Mouse (Mus musculus): ENCODE data around the gene Tgfbrap1.

Gene Tgfbrap1

DNA sequence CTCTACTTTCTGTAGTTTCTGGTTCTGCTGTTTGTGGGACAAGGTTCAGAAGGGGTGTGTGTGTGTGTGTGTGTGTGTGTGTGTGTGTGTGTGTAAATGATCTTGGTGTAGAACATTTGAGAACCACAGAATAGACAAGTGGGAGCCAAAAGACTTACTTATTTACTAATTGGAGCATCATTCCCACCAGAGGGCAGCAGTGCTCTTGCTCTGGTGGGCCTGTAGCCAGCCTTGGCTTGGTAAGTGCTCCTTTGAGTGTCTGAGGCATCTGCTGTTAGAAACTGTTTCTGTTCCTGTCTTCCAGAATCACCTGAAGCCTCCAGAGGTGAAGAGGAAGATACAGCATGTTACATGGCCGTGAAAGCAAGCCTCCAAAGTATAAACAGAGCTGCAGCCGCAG, 14.4 kb upstream of the Tgfbrap1 start:
- peak; percentile 32 to 64 for DNase-seq (ENCODE audit: low spot score in 2 of 2)

- DNase-seq (ENCODE audit: low spot score in 2 of 2): peak; percentile 54 to 87
Measured at GRCm38 (mm10) chr1:43110556-43110955, 12.1 kb upstream of the Tgfbrap1 start.

DNA sequence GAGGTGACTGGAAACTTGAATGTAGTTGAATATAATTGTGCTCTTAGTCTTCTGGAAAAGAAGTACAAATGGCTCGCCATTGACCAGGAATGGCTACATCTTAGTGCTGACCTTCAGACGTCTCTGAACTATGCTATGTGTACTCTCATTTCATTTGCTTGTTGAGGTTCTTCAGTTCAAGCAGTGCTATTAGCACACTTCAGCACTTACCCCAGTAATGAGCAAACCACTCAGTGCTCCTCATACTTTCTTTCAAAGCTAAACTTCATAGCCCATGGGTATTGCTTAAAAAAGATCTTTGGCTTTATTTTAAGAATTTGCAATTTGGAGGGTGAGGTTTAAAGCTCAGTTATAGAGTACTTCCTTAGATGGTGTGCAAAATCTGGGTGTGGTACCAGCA, 10.3 kb upstream of the Tgfbrap1 start:
- DNase-seq (ENCODE audit: low spot score in 2 of 2): no peak

GRCm38 (mm10) chr1:43094206-43094605, 4.2 kb downstream of the Tgfbrap1 start:
- peak in 1 of 2 experiments; percentile 48 for DNase-seq (ENCODE audit: low spot score in 2 of 2)

DNA sequence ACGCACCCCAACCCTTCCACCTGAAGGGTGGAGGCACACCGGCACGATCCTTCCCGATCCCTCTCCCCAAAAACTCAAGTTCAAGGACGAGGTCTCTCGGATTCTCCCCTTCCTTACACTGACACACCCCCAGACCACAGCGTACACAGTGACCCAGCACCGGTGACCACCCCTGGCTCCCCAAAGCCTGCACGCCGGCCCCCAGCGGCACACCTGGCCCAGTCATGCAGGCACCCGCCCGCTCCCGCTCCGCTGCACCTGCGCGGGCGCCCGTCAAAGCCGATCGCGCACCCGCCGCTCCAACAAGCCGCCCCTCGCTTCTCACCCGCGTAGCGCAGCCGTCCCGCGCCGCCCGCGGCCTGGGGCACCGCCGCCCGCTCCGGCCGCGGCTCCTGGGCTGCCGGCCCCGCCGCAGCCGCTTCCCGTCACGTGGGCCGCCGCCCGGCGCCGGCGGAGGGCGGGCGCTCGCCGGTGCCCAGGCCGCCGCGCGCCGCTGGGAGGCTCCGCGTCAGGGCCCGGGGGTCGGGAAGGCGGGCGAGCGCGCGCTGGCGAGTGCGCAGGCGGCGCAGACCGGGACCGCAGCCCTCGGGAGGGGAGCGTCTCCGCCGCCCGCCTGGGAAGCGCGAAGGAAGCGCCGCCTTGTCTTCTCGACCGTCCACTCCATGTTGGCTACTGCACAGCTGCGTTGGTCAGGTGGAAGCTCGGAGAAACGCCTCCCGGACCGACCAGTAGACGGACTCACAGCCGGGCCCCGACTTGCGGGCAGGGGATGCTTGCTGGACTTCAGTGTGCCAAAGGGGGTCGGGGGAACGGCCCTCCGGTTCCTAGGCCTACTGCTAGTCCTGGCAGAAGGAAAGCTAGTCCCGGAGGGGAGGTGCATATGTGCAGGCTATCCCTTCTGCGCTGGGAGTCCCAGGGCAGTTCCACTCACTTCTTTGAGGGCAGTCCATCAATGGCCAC, 6.1 kb downstream of the Tgfbrap1 start:
- peak; percentile 49 to 82 for DNase-seq (ENCODE audit: low spot score in 2 of 2)

GRCm38 (mm10) chr1:43091306-43092055, 7.0 kb downstream of the Tgfbrap1 start:
- DNase-seq (ENCODE audit: low spot score in 2 of 2): no peak

GRCm38 (mm10) chr1:43090418-43090817, 8.0 kb downstream of the Tgfbrap1 start:
- DNase-seq (ENCODE audit: low spot score in 2 of 2): peak in 1 of 2 experiments; percentile 40

GRCm38 (mm10) chr1:43082946-43083345, 15.5 kb downstream of the Tgfbrap1 start:
- DNase-seq (ENCODE audit: low spot score in 2 of 2): no peak

GRCm38 (mm10) chr1:43078124-43078523, 20.3 kb downstream of the Tgfbrap1 start:
- DNase-seq (ENCODE audit: low spot score in 2 of 2): no peak

- no peak for DNase-seq (ENCODE audit: low spot score in 2 of 2)
Measured at GRCm38 (mm10) chr1:43074791-43075190, 23.6 kb downstream of the Tgfbrap1 start.

DNA sequence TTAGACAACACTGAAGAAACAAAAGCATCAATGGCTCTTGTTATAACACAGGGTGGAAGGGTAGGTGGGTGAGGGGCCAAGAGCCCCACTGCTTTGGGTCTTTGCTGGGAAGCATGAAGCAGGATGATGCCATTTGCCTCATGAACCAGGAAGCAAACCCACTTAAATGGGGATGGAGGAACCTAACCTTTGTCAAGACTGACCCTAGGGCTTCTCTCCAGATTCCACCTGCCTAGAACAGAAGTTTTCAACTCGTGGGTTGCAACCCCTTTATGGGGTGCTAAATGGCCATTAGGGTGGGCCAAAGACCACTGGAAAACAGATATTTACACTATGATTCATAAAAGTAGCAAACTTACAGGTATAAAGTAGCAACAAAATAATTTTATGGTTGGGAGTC, 25.9 kb downstream of the Tgfbrap1 start:
- no peak for DNase-seq (ENCODE audit: low spot score in 2 of 2)

DNA sequence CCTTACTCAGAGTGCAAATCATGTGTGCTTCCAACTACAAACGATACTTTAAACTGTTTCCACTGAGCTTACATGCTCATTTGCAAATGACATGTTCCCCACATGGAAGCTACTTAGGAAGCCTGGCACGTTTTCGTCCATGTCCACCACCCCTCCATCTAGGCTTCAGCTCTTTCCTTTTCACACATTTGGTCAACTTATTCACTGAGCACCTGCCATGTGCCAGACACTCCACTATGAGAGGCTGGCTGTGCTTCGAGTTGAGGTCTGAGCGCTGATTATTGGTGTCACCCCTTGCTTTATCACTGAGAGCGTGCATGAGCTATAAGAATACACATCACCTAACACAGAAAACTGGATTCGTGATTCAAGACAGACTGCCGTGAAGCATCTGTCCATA, 26.4 kb downstream of the Tgfbrap1 start:
- DNase-seq (ENCODE audit: low spot score in 2 of 2): no peak

GRCm38 (mm10) chr1:43070726-43071125, 27.7 kb downstream of the Tgfbrap1 start:
- DNase-seq (ENCODE audit: low spot score in 2 of 2): no peak

DNA sequence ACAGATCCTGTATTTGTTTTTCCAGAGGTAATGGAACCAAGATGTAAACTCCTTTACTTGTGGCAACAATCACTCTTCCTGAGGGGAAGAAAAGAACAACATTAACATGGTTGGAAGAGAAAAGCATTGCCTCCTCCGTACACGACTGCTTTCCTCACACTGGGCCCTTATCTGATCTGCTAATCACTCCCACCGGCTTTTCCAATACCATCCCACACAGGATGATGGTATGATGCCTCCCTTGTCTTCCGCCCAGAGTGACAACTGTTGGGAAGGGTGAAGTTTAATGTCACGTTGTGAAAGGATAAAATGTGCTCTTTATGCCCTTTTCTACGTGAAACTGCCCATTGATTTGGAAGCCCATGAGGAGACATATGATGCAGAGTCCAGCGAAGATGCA, 30.9 kb downstream of the Tgfbrap1 start:
- no peak for DNase-seq (ENCODE audit: low spot score in 2 of 2)

DNA sequence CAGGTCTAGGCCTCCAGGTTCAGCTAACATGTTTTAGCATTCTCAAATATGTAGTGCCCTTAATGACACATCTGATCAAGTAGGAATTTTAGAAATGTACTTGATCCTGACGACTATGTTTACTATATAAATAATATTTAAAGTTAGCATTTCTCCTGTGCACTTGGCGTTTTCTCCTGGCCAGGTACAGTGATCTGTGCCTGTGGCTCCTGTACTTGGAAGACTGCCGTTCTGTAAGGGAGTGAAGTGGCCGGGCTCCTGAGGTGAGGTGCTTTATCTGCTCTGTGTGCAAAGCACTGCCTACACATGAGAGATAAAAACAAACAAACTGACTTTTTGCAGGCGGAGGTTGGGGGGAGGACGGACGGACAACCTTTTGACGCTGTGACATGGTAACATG, 31.9 kb downstream of the Tgfbrap1 start:
- DNase-seq (ENCODE audit: low spot score in 2 of 2): no peak

- DNase-seq (ENCODE audit: low spot score in 2 of 2): peak in 1 of 2 experiments; percentile 68
Measured at GRCm38 (mm10) chr1:43065615-43066310, 32.7 kb downstream of the Tgfbrap1 start.

- DNase-seq (ENCODE audit: low spot score in 2 of 2): no peak
Measured at GRCm38 (mm10) chr1:43051903-43052302, 46.5 kb downstream of the Tgfbrap1 start.

DNA sequence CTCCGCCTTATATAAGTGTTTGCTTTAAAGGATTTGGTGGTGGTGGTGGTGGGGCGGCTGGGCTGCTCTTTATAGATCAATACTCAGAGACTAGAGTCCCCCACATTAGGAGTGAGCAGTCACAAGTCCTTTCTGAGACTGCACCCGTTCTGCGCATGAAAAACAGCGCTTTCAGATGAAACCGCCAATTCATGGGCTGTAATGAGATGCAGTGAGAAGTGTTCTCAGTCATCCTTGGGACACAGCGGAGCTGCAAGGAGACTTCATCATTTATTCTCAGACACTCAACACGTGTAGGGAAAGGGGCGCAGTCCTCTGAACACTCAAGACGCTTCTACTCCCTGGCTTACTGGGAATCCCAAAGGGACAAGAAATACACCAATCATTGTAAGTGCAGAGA, 50.6 kb downstream of the Tgfbrap1 start:
- no peak for DNase-seq (ENCODE audit: low spot score in 2 of 2)

DNA sequence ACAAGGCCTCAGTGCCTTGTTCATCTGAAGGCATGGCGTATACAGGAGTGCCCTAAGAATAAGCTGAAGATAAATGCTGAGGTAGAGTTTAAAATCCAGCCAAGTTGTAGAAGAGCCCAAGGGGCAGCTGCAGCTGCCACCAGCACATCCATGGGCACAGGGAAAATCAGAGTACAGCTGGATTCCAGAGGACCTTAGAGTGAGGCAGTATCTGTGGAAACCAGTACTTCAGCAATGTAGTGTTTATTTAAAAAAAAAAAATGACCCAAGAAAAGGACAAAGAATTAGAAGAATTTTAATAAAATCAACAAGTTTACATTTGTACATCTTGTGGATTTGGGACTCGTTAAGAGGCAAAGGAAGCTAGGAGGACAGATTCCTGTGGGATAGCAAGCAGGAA, 51.4 kb downstream of the Tgfbrap1 start:
- no peak for DNase-seq (ENCODE audit: low spot score in 2 of 2)

DNA sequence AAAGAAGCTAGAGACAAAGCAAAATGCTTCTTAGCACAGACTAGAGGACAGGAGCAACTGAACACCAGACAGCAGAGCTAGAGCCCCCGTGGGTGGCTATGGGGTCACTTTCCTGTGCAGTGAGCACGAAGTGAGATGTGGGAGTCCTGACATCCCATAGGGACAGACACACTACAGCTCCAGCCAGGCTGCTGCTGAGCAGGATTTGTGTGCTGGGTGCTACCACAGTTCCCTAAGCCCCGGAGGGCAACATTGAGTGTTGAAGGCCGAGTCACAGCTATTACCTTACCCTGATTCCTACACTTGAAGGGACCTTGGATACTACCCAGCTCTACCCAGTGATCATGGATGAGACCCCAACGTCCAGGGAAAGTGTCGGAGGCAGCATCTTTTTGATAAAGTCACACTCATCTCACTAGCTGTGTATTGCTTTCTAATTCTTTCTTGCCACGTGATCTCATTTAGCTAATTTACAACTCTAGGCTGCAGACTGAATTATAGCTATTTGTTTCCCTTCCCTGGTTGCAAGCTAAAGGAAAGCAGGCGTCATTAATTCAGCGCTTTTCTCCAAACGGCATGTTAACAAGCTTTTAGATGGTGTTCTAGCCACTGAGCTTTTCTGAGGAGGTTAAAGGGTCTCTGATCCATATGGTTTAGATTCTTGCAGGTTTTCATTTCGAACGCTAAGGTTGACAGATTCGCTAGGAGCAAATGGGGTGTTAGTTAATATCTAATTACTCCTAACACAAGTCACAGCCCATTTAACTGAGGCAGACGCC, 53.0 kb downstream of the Tgfbrap1 start:
- DNase-seq (ENCODE audit: low spot score in 2 of 2): no peak

DNA sequence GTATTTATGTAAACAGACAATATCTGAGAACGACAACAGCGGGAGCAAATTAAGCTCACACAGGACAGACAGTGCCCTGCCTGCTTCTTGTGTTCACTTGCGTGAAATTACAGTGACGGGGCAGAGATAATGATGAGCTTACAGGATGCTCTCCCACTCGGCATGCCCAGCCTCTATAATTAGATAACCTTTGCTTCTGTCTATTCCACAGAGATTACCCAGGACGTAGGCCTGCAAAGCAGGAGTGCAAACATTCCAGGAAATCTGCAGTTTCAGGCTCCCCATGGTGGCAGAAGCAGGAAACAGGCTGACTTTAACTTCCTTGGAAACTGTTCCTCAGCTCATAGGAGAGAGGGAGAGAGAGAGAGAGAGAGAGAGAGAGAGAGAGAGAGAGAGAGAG, 56.2 kb downstream of the Tgfbrap1 start:
- DNase-seq (ENCODE audit: low spot score in 2 of 2): no peak
